Mouse (Mus musculus) liver, embryonic 11.5 days (tissue): ENCODE results near the gene Ston2. TPM values are rescaled to one million over a fixed set of nuclear protein-coding genes. Genes with fewer than 3 reads are reported as not detected.

ENCODE experiments used
- ATAC-seq: fragments of 200-750 bp; cut with Nextera tagmentation; replicated peaks from 2 replicates; pipeline ENCODE4 v1.8.0; 2017; ENCODE audit warnings: moderate number of reproducible peaks, mild to moderate bottlenecking, moderate TSS enrichment, moderate library complexity; ENCODE audit not compliant: low FRiP score
- DNase-seq: peaks from one replicate; pipeline ENCODE4 v3.0.0-alpha.2; 2017; ENCODE audit warnings: low spot score
- H3K27ac ChIP-seq: fragments of 300-500 bp; sonication (generic); 2 replicates; pipeline ENCODE4 v1.5.1; 2014; ENCODE audit warnings: mild to moderate bottlenecking, low read depth, low read length, control low read depth
- H3K27me3 ChIP-seq: fragments of 300-500 bp; sonication (generic); replicated peaks from 2 replicates; pipeline ENCODE4 v1.6.1; 2014; ENCODE audit warnings: low read length, mixed read lengths; ENCODE audit not compliant: control insufficient read depth, insufficient read depth
- H3K36me3 ChIP-seq: fragments of 300-500 bp; sonication (generic); 2 replicates; pipeline ENCODE4 v1.6.1; 2014; ENCODE audit warnings: mild to moderate bottlenecking, low read length, moderate library complexity, mixed read lengths; ENCODE audit not compliant: control insufficient read depth, insufficient read depth
- H3K4me1 ChIP-seq: fragments of 300-500 bp; sonication (generic); replicated peaks from 2 replicates; pipeline ENCODE4 v1.6.1; 2014; ENCODE audit warnings: low read length, mixed read lengths; ENCODE audit not compliant: control insufficient read depth, insufficient read depth
- H3K4me2 ChIP-seq: fragments of 300-500 bp; sonication (generic); 2 replicates; pipeline ENCODE4 v1.6.1; 2014; ENCODE audit warnings: mild to moderate bottlenecking, control low read depth, moderate library complexity
- H3K4me3 ChIP-seq: fragments of 300-500 bp; sonication (generic); 2 replicates; pipeline ENCODE4 v1.5.1; 2014; ENCODE audit warnings: low read depth, low read length, control low read depth
- H3K9ac ChIP-seq: fragments of 300-500 bp; sonication (generic); 2 replicates; pipeline ENCODE4 v1.6.1; 2014; ENCODE audit warnings: low read depth, low read length, control low read depth
- H3K9me3 ChIP-seq: fragments of 300-500 bp; sonication (generic); 2 replicates; pipeline ENCODE4 v1.6.1; 2016; ENCODE audit warnings: low read length, inconsistent platforms, mixed read lengths; ENCODE audit not compliant: control insufficient read depth
- WGBS: fragments of 180-500 bp; shearing (Covaris S2); extraction: QIAGEN DNeasy Blood & Tissue Kit; methylation state at CpG from one replicate; pipeline ENCODE4 v1.1.7; 2014; 5-methylcytosine and 5-hydroxymethylcytosine counted together
- polyA plus RNA-seq: library from polyadenylated mRNA; unstranded; fragments of >200 nt; fragmentation: Nextera tagmentation; extraction: Ambion mirVana; gene quantifications from 2 replicates; pipeline ENCODE4 v1.2.1, GENCODE M21; 2014

Ston2 gene
- polyA plus RNA-seq, 1 experiment from 2014 or later = 29.1 TPM

DNA sequence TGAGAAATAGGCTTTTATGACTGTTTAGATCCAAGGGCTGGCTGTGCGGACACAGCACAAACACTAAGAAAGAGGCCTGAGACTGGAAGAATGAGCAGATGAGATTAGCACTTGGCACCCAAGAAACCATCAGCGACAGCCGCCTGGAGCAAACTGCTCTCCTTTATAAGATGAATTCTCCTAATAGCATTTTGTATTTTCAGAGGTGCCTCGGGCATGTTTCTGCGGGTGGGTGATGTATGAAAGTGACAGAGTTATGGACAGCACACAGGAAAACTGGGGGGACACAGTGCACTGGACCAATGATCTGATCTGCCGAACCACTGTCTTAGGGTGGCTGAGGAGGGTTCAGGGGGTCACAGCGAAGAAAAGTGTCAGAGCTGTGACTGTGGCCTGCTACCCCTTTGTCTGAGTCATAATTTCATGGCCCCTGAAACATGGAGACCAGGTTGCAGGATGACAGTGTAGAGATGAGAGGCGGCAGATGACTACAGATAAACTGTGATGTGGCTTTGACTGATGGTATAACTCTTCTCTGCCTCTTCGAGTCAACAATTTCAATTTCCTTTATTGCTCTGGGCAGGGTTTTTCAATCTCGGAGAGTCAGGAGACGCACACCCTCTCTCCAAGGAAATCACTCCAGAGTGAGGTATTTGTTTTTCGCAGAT, 145.6 kb downstream of the Ston2 start:
- ATAC-seq = no peak
- DNase-seq = no peak

DNA sequence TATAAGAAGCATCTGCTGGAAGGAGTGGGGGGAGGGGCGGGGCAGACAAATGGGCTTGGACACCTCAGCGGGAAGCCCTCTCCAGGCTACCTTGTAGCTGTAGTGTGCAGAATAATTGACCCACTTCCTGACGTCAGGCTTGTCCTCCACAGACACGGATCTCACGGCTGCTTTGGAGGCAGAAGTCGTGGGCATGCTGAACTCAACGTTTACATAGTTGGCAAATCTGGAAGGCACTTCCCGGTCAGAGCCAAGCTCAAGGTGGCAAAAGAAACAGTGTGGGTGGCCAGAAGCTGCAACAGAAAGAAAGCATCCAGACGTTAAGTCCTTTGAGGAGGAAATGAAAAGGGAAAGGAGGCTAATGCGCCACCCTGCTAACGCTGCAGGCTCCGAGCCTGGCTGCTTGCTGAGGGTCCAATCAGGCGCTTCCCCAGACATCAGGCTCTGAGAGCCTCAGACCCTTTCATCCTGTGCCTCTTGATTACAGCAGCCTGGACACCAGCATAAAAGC, 146.5 kb downstream of the Ston2 start:
- Histone ChIP-seq H3K36me3 (no peaks in the 10 kb centered on the region), H3K9me3 (no peaks in the 10 kb centered on the region), H3K9ac (no peak overlapping the region), H3K4me3 (no peak overlapping the region), H3K4me2 (peak overlapping the region; percentile 41; the same call in 1 of the 2 replicates), H3K4me1 (peaks cover 3% of the 10 kb centered on the region; the same call in 1 of the 2 replicates), H3K27me3 (no peaks in the 10 kb centered on the region), H3K27ac (no peak overlapping the region)
- ATAC-seq (no peak), DNase-seq (no peak)
- 41% methylated on average over 13 of the region's 13 CpGs for WGBS

More for the DNA sequence above, 145.6 kb downstream of the Ston2 start:
- Histone ChIP-seq H3K27ac (no peak overlapping the region), H3K27me3 (no peaks in the 10 kb centered on the region), H3K36me3 (peaks cover 2% of the 10 kb centered on the region; the same call in 1 of the 2 replicates), H3K4me1 (peaks cover 3% of the 10 kb centered on the region; the same call in 1 of the 2 replicates), H3K9ac (no peak overlapping the region), H3K4me3 (no peak overlapping the region), H3K9me3 (no peaks in the 10 kb centered on the region), H3K4me2 (no peak overlapping the region)
- 88% methylated on average over 12 of the region's 12 CpGs for WGBS

DNA sequence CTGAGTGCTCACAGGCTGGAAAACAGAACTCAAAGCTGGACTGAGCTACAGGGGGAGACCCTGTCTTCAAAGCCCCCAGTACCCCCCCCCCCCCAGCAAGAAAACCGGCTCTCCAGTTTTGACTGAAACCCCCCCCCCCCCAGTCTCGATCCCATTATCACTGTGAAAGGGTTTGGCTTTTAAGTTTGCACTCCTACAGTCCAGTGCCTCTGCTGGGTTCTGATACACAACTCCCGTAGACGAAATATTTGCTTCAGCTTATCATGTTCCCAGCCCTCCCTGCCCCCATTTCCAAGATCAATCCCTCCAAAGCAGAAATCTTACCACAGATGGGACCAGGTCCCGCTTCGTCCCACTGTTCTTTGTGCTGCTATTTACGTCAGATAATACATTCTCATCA, 147.1 kb downstream of the Ston2 start:
- Histone ChIP-seq H3K4me2 (peak overlapping the region; percentile 29; the same call in 1 of the 2 replicates), H3K27me3 (no peaks in the 10 kb centered on the region), H3K9me3 (no peaks in the 10 kb centered on the region), H3K36me3 (no peaks in the 10 kb centered on the region), H3K9ac (no peak overlapping the region), H3K4me1 (peaks cover 3% of the 10 kb centered on the region; the same call in 1 of the 2 replicates), H3K27ac (no peak overlapping the region), H3K4me3 (no peak overlapping the region)
- WGBS = 56% methylated on average over 7 of the region's 7 CpGs
- DNase-seq (no peak), ATAC-seq (no peak)

DNA sequence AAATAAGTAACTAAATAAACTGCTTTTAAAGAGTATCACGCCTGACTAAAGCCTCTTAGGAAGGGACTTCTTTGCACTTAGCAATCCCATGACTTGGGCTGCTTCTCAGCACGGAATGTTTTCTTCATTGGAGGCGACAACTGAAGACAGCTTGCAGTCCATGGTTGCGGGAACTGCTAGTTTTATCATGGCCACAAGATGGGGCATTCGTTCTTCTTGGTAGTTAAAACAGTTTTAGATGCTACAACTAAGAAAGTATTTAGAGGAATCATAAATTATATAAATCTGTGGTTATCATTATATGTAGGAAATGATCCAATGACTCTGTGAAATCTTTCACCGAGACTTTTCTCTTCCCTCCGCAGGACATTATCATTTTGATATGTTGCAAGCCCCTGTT, 147.5 kb downstream of the Ston2 start:
- Histone ChIP-seq H3K36me3 (no peaks in the 10 kb centered on the region), H3K4me2 (no peak overlapping the region), H3K4me1 (peaks cover under 1% of the 10 kb centered on the region; the same call in 1 of the 2 replicates), H3K4me3 (no peak overlapping the region), H3K27me3 (no peaks in the 10 kb centered on the region), H3K9ac (no peak overlapping the region), H3K27ac (no peak overlapping the region), H3K9me3 (no peaks in the 10 kb centered on the region)
- DNase-seq = no peak
- 54% methylated on average over 7 of the region's 7 CpGs for WGBS
- no peak for ATAC-seq

GRCm38 (mm10) chr12:91638351-91638750, 149.8 kb downstream of the Ston2 start:
- whole genome bisulfite sequencing = 78% methylated on average over 3 of the region's 3 CpGs
- H3K9ac ChIP-seq = no peak overlapping the region
- no peak overlapping the region for H3K4me3 ChIP-seq
- no peak overlapping the region for H3K27ac ChIP-seq
- DNase-seq = no peak
- no peak overlapping the region for H3K4me2 ChIP-seq
- H3K9me3 ChIP-seq = no peaks in the 10 kb centered on the region
- H3K27me3 ChIP-seq = no peaks in the 10 kb centered on the region
- no peaks in the 10 kb centered on the region for H3K36me3 ChIP-seq
- ATAC-seq = no peak
- H3K4me1 ChIP-seq = no peaks in the 10 kb centered on the region

- H3K9me3 ChIP-seq = no peaks in the 10 kb centered on the region
- no peak for DNase-seq
- no peak overlapping the region for H3K4me2 ChIP-seq
- no peak for ATAC-seq
- H3K36me3 ChIP-seq = no peaks in the 10 kb centered on the region
- no peaks in the 10 kb centered on the region for H3K27me3 ChIP-seq
- 85% methylated on average over 12 of the region's 12 CpGs for WGBS
- no peak overlapping the region for H3K4me3 ChIP-seq
- no peak overlapping the region for H3K9ac ChIP-seq
- no peak overlapping the region for H3K27ac ChIP-seq
- H3K4me1 ChIP-seq = no peaks in the 10 kb centered on the region
Measured at GRCm38 (mm10) chr12:91637136-91637909, 150.9 kb downstream of the Ston2 start.

GRCm38 (mm10) chr12:91626482-91626881, 161.7 kb downstream of the Ston2 start:
- Histone ChIP-seq H3K9me3 (no peaks in the 10 kb centered on the region), H3K4me3 (no peak overlapping the region), H3K9ac (no peak overlapping the region), H3K36me3 (no peaks in the 10 kb centered on the region), H3K27ac (no peak overlapping the region), H3K4me2 (no peak overlapping the region), H3K27me3 (no peaks in the 10 kb centered on the region), H3K4me1 (no peaks in the 10 kb centered on the region)
- ATAC-seq (no peak), DNase-seq (no peak)
- WGBS = 82% methylated on average over 5 of the region's 5 CpGs

DNA sequence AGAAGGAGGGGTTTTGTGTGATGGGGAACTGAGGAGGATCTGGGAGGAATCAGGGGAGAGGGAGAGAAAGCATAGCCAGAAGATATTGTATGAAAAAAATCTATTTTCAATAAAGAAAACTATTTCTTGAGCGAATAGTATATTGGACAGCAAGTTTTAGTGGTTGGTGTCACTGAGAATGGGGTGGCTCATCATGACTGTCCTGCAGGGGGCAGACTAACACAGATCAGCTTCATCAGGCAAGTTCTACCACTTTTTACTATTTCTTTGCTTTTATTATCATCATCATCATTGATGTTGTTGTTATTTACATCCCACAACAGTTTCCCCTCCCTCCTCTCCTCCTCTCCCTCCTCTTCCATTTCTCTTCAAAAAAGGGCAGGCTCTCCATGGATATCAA, 163.2 kb downstream of the Ston2 start:
- H3K9me3 ChIP-seq = no peaks in the 10 kb centered on the region
- H3K9ac ChIP-seq = no peak overlapping the region
- no peak overlapping the region for H3K4me3 ChIP-seq
- ATAC-seq = no peak
- 64% methylated on average over 1 of the region's 1 CpGs for WGBS
- no peaks in the 10 kb centered on the region for H3K27me3 ChIP-seq
- H3K36me3 ChIP-seq = no peaks in the 10 kb centered on the region
- no peaks in the 10 kb centered on the region for H3K4me1 ChIP-seq
- DNase-seq = no peak
- H3K27ac ChIP-seq = no peak overlapping the region
- no peak overlapping the region for H3K4me2 ChIP-seq
